Mouse (Mus musculus) hematopoietic stem cell, adult 5-6 weeks (primary cell): ENCODE results near the gene Gm40193. TPM values are rescaled to one million over a fixed set of nuclear protein-coding genes. Genes with fewer than 3 reads are reported as not detected.
A peak's percentile ranks its signal among the peaks of the same experiment; 100 is the strongest.

Experiments used
- ATAC-seq, 2 experiments: fragments of 125-278 bp in 1 of 2; replicated peaks in 1 of 2; 2 replicates each; pipeline ENCODE4 v1.8.0; 2016 to 2017; ENCODE audit warnings: inconsistent platforms in 2 of 2, mild to moderate bottlenecking in 2 of 2, moderate number of reproducible peaks in 2 of 2, low read depth in 1 of 2, moderate TSS enrichment in 1 of 2; ENCODE audit not compliant: low FRiP score in 2 of 2, poor library complexity in 2 of 2, severe bottlenecking in 2 of 2, insufficient read depth in 1 of 2, low TSS enrichment in 1 of 2
- total RNA-seq: library from RNA; stranded (forward); fragments of 172-1452, 232-1000 nt; gene quantifications from 2 replicates; pipeline ENCODE4 v1.2.3, GENCODE M21; 2017

Gm40193 gene
- total RNA-seq, 1 experiment from 2014 or later: not detected

DNA sequence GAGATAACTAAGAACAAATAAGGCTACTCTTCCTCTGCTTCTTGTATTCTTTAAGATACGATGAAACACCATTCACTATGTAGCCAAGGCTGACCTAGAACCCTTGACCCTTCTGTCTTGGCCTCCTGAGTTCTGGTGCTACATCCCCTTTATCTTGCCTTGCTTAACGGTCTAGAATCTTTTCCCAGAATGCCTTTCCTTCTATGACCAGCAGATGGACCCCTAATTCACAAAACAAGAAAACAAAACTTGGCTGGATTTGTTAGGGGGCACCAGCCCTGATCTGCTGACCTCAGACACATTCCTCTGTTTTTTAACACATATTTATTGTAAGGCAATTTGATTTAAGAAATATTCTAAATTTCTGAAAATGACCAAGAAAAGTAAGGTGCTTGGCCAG, 16.4 kb downstream of the Gm40193 start:
- ATAC-seq: peak; percentile 22 to 58; a peak in 1 of 4 replicates

DNA sequence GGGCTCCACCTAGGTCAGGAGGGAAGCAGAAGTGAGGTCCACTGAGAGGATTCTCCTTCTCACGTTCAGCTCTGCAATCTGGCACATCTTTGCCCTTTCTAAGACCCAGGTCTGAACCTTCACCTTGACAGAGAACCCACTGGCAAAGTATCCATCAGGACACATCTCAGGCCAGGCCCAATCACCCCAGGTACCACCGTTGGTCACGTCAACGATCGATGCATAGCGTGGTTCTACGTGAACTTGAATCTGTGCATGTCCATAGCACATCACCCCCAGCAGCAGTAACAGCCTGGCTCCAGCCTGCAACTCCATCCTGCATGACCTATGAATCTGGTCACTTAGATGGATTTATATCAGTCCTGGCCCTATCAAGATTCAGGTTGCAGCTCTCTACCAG, 18.5 kb downstream of the Gm40193 start, which contains the start of gene Vmo1:
Gene Vmo1 (minus strand): TSS at position 329 of the 400 bp plus-strand sequence.
- no peak for ATAC-seq

DNA sequence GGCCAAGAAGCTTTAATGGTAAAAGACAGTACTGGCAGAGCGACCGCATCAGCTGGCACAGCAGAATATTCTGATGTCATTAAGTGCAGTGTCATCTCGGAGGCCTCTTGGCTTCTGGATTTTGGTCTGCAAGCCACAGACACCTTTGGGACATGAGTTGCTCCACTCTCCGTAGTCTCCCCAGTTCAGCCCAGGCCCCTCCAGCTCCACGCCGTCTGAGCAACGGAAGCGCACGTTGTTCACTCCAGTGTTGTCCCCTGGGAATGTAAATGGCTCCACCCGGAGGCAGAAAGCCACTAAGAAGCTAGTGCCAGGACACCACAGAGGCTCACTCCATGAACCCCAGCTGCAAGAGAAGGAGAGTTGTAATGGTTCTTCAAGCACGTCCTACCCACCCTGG, 19.2 kb downstream of the Gm40193 start:
- ATAC-seq: no peak

DNA sequence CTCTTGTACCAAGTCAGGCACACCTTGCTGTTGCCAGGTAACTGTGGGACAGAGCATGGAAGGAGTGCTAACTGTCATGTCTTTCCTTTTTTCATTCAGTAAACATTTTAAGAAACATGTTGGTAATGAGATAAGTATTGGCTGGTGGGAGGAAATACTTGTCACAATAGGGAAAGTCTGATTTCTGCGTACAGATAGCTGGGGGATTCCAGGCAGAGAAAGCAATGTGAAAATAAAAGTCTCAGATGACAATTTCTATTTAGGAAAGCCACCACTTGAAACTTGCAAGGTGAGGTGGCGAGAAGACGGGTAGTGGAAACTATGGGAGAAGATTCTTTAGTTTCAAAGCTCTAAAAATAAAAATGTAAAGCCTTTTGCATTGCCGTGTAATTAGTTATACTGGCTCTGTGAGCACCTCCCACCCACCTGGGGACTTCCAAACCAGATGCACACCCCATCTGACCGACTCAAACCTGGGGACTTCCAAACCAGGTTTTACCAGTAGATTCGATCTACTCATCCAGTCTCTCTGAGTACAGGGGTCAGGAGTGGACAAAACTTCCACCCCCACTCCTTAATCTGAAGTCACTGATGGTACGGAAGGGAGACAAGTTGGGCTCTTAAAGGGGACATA, 19.9 kb downstream of the Gm40193 start:
- ATAC-seq: no peak

DNA sequence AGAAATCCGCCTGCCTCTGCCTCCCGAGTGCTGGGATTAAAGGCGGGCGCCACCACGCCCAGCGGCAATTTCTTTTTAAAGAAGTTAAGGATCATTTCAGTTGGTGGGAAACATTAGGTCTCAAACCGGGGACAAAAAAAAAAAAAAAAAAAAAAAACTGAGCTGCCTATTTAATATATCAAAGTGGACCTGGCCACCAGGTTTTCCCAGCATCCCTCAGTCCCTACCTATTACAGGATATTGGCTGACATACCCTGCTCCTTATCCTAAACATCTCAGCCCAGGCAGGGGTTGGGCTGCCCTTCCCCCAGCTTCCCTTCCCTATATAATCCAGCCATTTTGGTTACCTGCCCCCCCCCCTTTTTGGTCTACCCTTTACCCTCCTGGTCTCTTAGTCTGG, 20.9 kb downstream of the Gm40193 start:
- ATAC-seq: no peak

DNA sequence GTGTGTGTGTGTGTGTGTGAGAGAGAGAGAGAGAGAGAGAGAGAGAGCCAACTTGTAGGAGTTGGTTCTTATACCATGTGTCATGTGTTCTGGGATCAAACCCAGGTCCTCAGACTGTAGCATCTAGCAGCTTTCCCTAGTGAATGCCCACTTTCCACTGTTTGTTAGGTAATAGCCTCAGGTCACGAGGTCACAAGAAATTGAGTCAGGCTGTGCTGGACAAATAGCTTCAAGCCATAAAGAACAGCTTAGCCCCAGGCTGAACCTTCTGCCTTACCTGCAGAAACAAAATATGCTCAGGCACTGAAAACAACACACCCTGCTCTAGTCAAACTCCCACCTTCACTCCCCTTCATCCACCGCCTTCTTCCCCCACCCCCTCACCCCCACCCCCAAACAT, 21.5 kb downstream of the Gm40193 start:
- no peak for ATAC-seq

DNA sequence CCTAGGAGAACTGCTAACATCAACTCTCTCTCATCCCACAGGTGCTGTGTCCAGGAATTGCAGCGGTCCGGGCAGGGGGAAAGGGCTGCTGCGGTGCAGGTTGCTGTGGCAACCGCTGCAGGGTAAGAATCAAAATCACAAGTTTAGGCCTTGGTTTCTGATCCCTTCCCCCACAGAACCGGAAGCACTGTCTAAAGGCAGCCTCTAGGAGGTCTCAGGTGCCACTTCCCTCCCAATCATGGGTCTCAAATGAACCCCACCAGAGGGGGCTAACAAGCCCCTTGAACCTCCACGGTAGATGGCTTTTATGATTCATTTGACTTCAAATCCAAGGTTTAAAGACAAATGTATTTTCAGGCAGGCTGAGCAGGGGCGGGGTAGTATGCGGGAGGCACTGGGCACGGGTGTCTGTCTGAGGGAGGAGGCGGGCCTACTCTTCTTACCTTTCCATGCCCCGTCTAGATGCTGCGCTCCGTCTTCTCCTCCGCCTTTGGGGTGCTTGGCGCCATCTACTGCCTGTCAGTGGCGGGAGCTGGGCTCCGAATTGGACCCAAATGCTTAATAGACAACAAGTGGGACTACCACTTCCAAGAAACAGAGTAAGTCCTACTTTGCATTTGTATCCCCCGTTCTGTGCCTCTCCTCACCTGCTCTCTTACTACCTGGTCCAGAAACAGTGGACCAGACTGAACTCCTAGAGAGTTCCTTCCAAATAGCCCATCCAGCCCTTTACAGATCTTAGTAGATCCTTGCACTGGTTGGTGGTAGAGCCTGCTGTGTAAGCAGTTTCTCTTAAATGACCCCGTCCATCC, 22.8 kb downstream of the Gm40193 start:
- peak; percentile 61 to 70; a peak in 3 of 4 replicates for ATAC-seq

DNA sequence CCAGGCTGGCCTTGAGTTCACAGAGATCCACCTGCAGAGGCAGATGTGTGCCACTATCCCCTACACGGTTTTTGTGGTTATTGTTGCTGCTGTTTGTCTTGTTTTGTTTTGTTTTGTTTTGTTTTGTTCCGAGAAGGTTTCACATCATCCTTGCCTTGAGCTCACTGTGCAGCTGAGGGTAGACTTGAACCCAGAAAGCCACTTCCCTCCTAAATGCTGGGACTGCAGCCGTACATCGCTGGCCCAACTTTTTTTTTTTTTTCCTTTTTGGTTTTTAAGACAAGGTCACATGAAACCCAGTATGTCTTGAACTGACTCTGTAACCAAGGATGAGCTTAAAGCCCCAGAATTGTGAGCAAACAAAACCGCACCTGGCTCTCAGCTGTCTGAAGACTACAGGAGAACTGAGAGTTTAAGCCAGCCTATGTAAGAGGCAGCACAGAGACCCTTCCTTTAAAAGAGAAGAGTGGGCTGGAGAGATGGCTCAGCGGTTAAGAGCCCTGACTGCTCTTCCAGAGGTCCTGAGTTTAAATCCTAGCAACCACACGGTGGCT, 25.7 kb downstream of the Gm40193 start:
- no peak for ATAC-seq

DNA sequence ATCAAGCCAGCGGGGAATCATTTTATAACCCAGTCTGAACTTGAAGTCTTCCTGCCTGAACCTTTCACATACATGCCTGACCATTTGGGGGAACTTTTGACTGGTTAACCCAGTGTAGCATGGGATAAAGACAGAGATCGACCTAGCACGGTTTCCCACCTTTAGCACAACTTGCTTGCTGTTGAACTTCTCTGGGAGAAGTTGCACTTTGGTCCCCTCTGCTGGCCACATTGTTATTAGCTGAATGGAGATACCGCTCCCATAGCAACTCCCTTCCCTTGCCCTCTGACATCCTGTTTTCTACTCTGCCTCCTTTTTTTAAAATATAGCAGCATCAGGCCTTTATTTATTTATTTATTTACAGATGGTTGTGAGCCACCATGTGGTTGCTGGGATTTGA, 26.4 kb downstream of the Gm40193 start:
- peak; percentile 71 to 85; a peak in 3 of 4 replicates for ATAC-seq

DNA sequence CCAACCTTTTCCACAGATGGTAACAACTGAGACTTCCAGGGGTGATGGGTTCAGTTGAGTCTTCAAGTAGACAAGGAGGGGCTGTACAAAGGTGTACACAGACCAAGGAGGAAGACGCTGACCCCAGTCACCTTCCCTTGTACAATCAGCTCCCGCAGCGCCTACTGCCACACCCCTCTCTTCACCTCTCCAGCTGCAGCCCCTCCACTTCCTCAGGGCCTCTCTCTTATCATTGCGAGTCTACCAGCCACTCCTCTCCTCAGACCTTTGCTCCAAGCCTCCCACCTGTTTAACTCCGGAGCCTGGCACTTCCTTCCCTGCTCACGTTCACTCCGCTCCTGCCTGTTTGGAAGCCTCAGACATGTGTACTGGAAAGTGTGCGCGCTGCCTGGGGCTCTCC, 27.8 kb downstream of the Gm40193 start, which contains the start of gene Tm4sf5:
Gene Tm4sf5 (plus strand): TSS at position 275 of the 400 bp plus-strand sequence.
- no peak for ATAC-seq

DNA sequence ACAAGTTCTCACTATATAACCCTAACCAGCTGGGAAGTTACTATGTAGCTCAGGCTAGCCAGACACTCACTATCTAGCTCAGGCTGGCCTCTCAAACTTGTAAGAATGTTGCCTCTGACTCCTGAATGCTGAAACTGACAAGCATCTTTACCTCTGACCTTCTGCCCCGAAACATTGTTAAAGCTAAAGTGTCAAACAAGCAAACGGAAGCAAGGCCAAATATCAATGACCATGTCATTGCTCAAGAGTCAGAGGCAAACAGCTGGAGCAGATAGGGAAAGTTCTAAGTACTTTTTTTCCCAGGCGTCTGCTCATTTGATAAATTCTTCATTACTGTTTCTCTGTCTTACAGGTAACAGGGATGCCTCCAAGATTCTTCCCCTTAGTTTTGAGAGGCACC, 30.7 kb downstream of the Gm40193 start:
- no peak for ATAC-seq

DNA sequence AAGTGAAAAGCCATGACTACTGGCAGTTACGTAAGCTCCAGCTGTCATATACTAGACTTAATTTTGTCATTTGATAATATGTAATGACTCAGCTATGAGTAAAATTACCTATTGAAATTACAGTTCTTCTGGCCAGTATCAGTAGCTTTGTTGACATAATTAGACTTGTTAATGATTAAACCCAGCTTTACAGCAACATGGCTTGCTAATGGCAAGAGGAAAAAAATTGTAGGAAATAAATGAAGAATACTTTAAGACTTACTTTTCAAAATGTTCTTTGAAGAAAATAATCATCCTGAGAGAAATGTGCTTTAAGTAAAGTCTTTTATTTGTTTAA, 32.3 kb downstream of the Gm40193 start:
- no peak for ATAC-seq

DNA sequence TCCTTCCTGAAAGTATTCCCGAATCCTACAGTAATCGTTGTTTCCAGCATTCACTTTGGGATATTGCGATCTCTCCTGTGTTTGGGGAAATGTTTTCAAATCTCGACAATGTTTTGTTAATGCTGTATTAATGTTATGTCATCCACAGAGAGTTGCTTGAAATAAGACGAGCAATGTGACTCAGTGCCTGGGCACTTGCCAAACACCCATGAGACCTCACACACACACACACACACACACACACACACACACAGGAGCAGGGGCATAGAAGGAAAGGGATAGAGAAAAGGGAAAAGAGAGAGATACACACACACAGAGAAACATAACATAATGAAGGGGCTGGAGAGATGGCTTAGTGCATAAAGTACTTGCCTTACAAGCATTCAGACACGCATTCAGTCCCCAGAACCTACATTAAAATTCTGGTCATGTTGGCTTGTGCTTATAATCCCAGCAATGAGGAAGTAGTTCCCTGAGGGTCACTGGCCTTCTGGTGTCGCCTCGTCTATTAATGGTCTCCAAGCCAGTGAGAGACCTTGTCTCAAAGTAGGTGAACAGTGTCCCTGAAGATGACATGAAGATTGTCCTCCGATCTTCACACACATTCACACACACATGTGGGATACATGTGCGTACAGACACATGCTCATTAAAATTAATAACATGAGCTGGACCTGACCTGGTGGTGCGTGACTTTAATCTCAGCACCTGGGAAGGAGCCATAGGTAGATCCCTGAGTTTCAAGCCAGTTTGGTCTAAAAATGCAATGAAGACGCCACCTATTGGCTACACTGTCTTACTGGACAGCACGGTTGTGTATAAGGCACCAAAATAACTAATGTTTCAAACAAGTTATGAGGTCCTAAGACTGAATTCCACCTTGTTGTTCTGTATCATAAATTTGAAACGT, 32.9 kb downstream of the Gm40193 start:
- peak in 1 of 2 experiments; percentile 32; a peak in 1 of 4 replicates for ATAC-seq

DNA sequence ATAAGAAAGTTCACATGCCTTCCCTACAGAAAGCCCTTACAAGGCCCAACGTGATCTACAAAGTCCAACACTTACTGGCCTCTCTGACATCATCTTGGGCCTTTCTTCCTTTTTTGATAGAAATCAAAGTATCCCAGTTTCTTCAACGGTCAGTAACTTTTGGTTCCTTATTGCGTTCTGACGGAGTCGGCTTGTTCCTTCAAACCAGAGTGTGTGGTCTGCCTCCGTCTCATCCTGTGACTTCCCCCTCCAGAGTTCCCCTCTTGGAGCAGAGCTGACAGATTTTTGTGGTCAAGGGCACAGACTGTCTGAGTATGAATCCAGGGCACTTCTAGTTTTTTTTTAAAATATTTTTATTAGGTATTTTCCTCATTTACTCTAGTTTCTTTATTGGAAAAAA, 43.1 kb downstream of the Gm40193 start:
- ATAC-seq: peak; percentile 59 to 69

DNA sequence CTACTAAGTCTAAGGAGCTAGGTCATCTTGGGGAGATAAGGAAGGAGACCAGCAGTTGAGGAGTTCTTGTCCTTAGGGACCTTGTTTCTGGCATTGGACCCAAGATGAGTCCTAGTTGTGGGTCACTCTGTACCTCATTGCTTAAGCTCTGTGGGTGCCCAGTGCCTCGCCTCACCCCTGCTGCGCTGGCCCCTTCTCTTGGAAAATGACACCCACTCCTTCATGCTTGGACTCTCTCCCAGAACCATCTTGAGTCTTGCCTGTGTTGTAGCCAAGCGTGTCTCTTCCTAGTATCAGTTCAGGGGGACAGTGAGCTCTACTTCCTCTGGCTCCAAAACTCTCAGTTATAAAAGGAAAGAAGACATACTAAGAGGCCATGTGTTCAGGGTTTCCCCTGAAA, 43.6 kb downstream of the Gm40193 start:
- ATAC-seq: no peak

DNA sequence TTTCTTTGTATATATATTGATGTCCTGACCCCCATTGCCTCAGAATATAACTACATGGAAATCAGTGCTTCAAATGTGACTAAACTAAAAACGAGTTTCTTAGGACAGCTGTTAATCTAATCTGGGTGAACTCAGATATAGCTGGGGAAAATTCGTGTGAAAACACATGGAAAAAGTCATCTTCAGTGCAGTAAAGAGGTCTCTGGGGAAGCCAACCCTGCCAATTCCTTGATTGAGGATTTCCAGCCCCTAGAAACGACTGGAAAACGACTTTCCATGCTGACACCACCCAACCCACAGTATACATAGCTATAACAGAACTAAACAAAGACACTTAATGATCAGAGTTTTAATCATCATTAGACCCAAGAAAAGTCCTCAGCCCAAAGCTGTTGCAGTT, 44.9 kb downstream of the Gm40193 start:
- no peak for ATAC-seq

DNA sequence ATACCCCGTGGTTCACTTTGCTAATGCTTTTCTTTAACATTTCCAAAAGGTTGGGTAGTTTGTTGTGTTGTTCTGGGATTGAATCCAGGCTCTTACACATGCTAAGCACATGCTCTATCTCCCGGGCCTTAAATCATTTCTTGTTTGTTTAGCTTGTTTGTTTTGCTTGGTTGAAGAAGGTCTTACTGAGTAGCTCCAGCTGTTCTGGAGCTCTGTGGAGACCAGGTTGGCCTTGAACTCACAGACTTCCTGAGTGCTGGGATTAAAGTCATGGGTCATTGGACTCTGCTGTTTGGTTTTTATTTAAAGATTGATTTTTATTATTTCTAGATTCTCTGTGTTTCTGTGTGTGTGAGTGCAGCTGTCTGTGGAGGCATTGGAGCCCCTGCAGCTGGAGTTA, 47.2 kb downstream of the Gm40193 start:
- no peak for ATAC-seq
